18 mouse cellular contexts compared by ENCODE assay signal in the genomic region with DNA sequence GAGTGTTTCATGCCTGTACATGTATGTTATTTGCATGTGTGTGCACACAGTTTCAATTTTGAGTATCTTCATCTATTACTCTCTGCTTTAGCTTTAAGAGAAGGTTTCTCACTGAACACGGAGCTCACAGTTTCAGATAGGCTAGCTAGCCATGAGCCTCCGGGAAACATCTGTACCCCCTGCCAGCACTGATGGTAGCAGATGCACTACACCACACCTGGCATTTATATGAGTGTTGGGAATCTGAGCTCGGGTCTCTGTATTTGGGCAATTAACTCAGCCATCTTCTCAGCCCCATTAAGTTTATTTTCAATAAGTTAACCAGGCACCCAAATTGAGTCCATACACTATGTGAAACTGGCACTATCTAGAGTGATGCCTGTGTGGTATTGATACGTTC.
"Had no signal": no experiment of that assay in that cellular context is flagged by ENCODE, and none has a peak within 500 bp of the region (broad histone marks: within the 10 kb centered on the region; RNA-seq: fewer than 3 reads in every experiment).

No protein-coding gene starts in this region.

- DNase-seq: kidney, adult 9 months; kidney, postnatal 4 days; left cerebral cortex, postnatal 4 days; liver, postnatal 0 days; lung, embryonic 14.5 days; retina, postnatal 1 day; right cerebral cortex, postnatal 25 days; spleen, adult 18-20 months; thymus, postnatal 25 days had no signal

- H3K27ac ChIP-seq: limb, embryonic 15.5 days; liver, embryonic 14.5 days; macrophage; midbrain, embryonic 12.5 days; midbrain, embryonic 15.5 days; stomach, embryonic 15.5 days had no signal

- H3K9ac ChIP-seq: limb, embryonic 15.5 days; liver, embryonic 14.5 days; liver, postnatal 0 days; lung, embryonic 14.5 days; midbrain, embryonic 12.5 days; midbrain, embryonic 15.5 days; stomach, embryonic 15.5 days had no signal

- H3K4me2 ChIP-seq: limb, embryonic 15.5 days; liver, embryonic 11.5 days; lung, embryonic 14.5 days; midbrain, embryonic 12.5 days; midbrain, embryonic 15.5 days; stomach, embryonic 15.5 days had no signal

- H3K27me3 ChIP-seq: limb, embryonic 15.5 days; midbrain, embryonic 12.5 days; midbrain, embryonic 15.5 days; stomach, embryonic 15.5 days had no signal

- ATAC-seq: intestine, postnatal 0 days; liver, postnatal 0 days; lung, postnatal 0 days; midbrain, embryonic 15.5 days had no signal

- H3K9me3 ChIP-seq: limb, embryonic 15.5 days; midbrain, embryonic 12.5 days; midbrain, embryonic 15.5 days; stomach, embryonic 15.5 days had no signal

- H3K4me1 ChIP-seq: limb, embryonic 15.5 days; midbrain, embryonic 15.5 days; stomach, embryonic 15.5 days had no signal

- H3K4me3 ChIP-seq: limb, embryonic 15.5 days; midbrain, embryonic 12.5 days; midbrain, embryonic 15.5 days; stomach, embryonic 15.5 days had no signal

- H3K36me3 ChIP-seq: limb, embryonic 15.5 days; midbrain, embryonic 12.5 days; midbrain, embryonic 15.5 days; stomach, embryonic 15.5 days had no signal
